Mouse (Mus musculus) E14TG2a.4 (cell line): ENCODE results near the gene Borcs7.

ENCODE experiments used
- CTCF ChIP-seq: conservative IDR thresholded peaks from 2 replicates; pipeline ENCODE4 v1.5.1; 2014; ENCODE audit warnings: low read length
- NANOG ChIP-seq: IDR thresholded peaks from 2 replicates; pipeline ENCODE4 v1.6.1; 2014; ENCODE audit warnings: borderline replicate concordance, low read length, mixed read lengths
- POU5F1 ChIP-seq: IDR thresholded peaks from 2 replicates; pipeline ENCODE4 v1.6.1; 2014; ENCODE audit warnings: low read length, borderline replicate concordance

DNA sequence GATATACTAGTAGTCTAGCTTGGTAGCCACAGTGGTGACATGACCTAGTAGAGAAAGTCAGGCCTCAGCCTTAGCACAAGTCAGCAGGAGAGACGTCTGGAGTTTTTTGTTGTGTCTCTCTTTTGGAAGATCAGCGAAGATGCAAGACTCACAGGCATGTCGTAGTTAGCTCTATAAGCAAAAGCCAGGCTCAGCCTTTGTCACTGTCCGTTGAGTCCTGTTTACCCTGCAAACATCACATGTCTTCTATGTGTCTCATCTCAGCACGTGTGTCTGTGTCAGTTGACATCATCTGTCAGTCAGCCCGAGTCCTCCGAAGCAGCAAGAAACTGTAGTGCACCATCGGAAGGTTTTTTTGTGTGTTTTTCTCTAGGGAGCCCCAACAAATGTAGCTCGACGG, 41.6 kb downstream of the Borcs7 start:
- TF ChIP-seq NANOG (no peak), CTCF (no peak), POU5F1 (no peak)
